Mouse (Mus musculus): ENCODE data around the gene Insc. TPM values are rescaled to one million over a fixed set of nuclear protein-coding genes. Genes with fewer than 3 reads are reported as not detected.
A peak's percentile ranks its signal among the peaks of the same experiment; 100 is the strongest.

The Insc gene
- polyA plus RNA-seq, 1 experiment from 2014 or later: 19.7 TPM

- Histone ChIP-seq H3K27ac (no peak overlapping the region), H3K4me1 (replicated peaks) (no peaks in the 10 kb centered on the region), H3K4me3 (replicated peaks) (no peak overlapping the region), H3K9ac (no peak overlapping the region), H3K4me2 (replicated peaks) (no peak overlapping the region), H3K36me3 (no peaks in the 10 kb centered on the region), H3K9me3 (no peaks in the 10 kb centered on the region), H3K27me3 (replicated peaks) (no peaks in the 10 kb centered on the region)
- 88% methylated on average over 5 of the region's 5 CpGs for WGBS
- ATAC-seq: no peak
Observed at GRCm38 (mm10) chr7:114768516-114768915, 25.0 kb downstream of the Insc start.

GRCm38 (mm10) chr7:114769041-114769440, 25.5 kb downstream of the Insc start:
- Histone ChIP-seq H3K27me3 (replicated peaks) (no peaks in the 10 kb centered on the region), H3K27ac (no peak overlapping the region), H3K9me3 (no peaks in the 10 kb centered on the region), H3K4me3 (replicated peaks) (no peak overlapping the region), H3K9ac (no peak overlapping the region), H3K4me2 (replicated peaks) (no peak overlapping the region), H3K36me3 (no peaks in the 10 kb centered on the region), H3K4me1 (replicated peaks) (no peaks in the 10 kb centered on the region)
- no peak for ATAC-seq
- WGBS: 83% methylated on average over 4 of the region's 4 CpGs

- WGBS: 95% methylated on average over 3 of the region's 3 CpGs
- no peak overlapping the region for H3K9ac ChIP-seq
Observed at GRCm38 (mm10) chr7:114770586-114770985, 27.1 kb downstream of the Insc start.

GRCm38 (mm10) chr7:114771801-114772200, 28.3 kb downstream of the Insc start:
- WGBS: 62% methylated on average over 7 of the region's 7 CpGs
- Histone ChIP-seq H3K36me3 (no peaks in the 10 kb centered on the region), H3K4me1 (replicated peaks) (no peaks in the 10 kb centered on the region), H3K9ac (no peak overlapping the region), H3K27ac (no peak overlapping the region), H3K27me3 (replicated peaks) (no peaks in the 10 kb centered on the region), H3K4me2 (replicated peaks) (no peak overlapping the region), H3K4me3 (replicated peaks) (no peak overlapping the region), H3K9me3 (no peaks in the 10 kb centered on the region)
- peak; percentile 69; the same call in 1 of the 2 replicates for ATAC-seq

More at GRCm38 (mm10) chr7:114770586-114770985, 27.1 kb downstream of the Insc start:
- Histone ChIP-seq H3K4me2 (replicated peaks) (no peak overlapping the region), H3K36me3 (no peaks in the 10 kb centered on the region), H3K27ac (no peak overlapping the region), H3K9me3 (no peaks in the 10 kb centered on the region), H3K27me3 (replicated peaks) (no peaks in the 10 kb centered on the region), H3K4me3 (replicated peaks) (no peak overlapping the region), H3K4me1 (replicated peaks) (no peaks in the 10 kb centered on the region)
- no peak for ATAC-seq

GRCm38 (mm10) chr7:114773781-114774180, 30.3 kb downstream of the Insc start:
- Histone ChIP-seq H3K4me3 (replicated peaks) (no peak overlapping the region), H3K27me3 (replicated peaks) (no peaks in the 10 kb centered on the region), H3K36me3 (no peaks in the 10 kb centered on the region), H3K9me3 (no peaks in the 10 kb centered on the region), H3K27ac (no peak overlapping the region), H3K4me1 (replicated peaks) (no peaks in the 10 kb centered on the region), H3K9ac (no peak overlapping the region), H3K4me2 (replicated peaks) (no peak overlapping the region)
- WGBS: 71% methylated on average over 4 of the region's 4 CpGs
- no peak for ATAC-seq

GRCm38 (mm10) chr7:114775856-114776255, 32.4 kb downstream of the Insc start:
- no peaks in the 10 kb centered on the region for H3K36me3 ChIP-seq
- H3K4me1 ChIP-seq (replicated peaks): no peaks in the 10 kb centered on the region
- no peak overlapping the region for H3K4me3 ChIP-seq (replicated peaks)
- ATAC-seq: no peak
- WGBS: 73% methylated on average over 2 of the region's 2 CpGs
- H3K27ac ChIP-seq: no peak overlapping the region
- no peaks in the 10 kb centered on the region for H3K9me3 ChIP-seq
- H3K9ac ChIP-seq: no peak overlapping the region
- H3K27me3 ChIP-seq (replicated peaks): no peaks in the 10 kb centered on the region
- no peak overlapping the region for H3K4me2 ChIP-seq (replicated peaks)

GRCm38 (mm10) chr7:114778156-114778770, 34.8 kb downstream of the Insc start:
- Histone ChIP-seq H3K9me3 (no peaks in the 10 kb centered on the region), H3K27me3 (replicated peaks) (no peaks in the 10 kb centered on the region), H3K36me3 (no peaks in the 10 kb centered on the region), H3K4me1 (replicated peaks) (no peaks in the 10 kb centered on the region), H3K9ac (no peak overlapping the region), H3K4me3 (replicated peaks) (no peak overlapping the region), H3K27ac (no peak overlapping the region), H3K4me2 (replicated peaks) (no peak overlapping the region)
- no peak for ATAC-seq
- WGBS: 83% methylated on average over 7 of the region's 7 CpGs

GRCm38 (mm10) chr7:114779056-114779660, 35.7 kb downstream of the Insc start:
- Histone ChIP-seq H3K36me3 (no peaks in the 10 kb centered on the region), H3K9me3 (no peaks in the 10 kb centered on the region), H3K4me3 (replicated peaks) (no peak overlapping the region), H3K9ac (no peak overlapping the region), H3K27ac (no peak overlapping the region), H3K4me2 (replicated peaks) (no peak overlapping the region), H3K27me3 (replicated peaks) (no peaks in the 10 kb centered on the region), H3K4me1 (replicated peaks) (no peaks in the 10 kb centered on the region)
- 59% methylated on average over 8 of the region's 8 CpGs for WGBS
- no peak for ATAC-seq

- Histone ChIP-seq H3K4me3 (replicated peaks) (no peak overlapping the region), H3K9ac (no peak overlapping the region), H3K27ac (no peak overlapping the region), H3K9me3 (no peaks in the 10 kb centered on the region), H3K27me3 (replicated peaks) (no peaks in the 10 kb centered on the region), H3K36me3 (no peaks in the 10 kb centered on the region), H3K4me1 (replicated peaks) (no peaks in the 10 kb centered on the region), H3K4me2 (replicated peaks) (no peak overlapping the region)
- ATAC-seq: no peak
- WGBS: 67% methylated on average over 3 of the region's 3 CpGs
Observed at GRCm38 (mm10) chr7:114783291-114783690, 39.8 kb downstream of the Insc start.

GRCm38 (mm10) chr7:114791087-114791486, 47.6 kb downstream of the Insc start:
- no peak for ATAC-seq
- Histone ChIP-seq H3K4me2 (replicated peaks) (no peak overlapping the region), H3K27ac (no peak overlapping the region)

GRCm38 (mm10) chr7:114792026-114792425, 48.5 kb downstream of the Insc start:
- no peak for ATAC-seq
- Histone ChIP-seq H3K4me3 (replicated peaks) (no peak overlapping the region), H3K4me2 (replicated peaks) (no peak overlapping the region), H3K27ac (no peak overlapping the region), H3K27me3 (replicated peaks) (no peaks in the 10 kb centered on the region), H3K9ac (no peak overlapping the region), H3K9me3 (no peaks in the 10 kb centered on the region), H3K4me1 (replicated peaks) (no peaks in the 10 kb centered on the region), H3K36me3 (no peaks in the 10 kb centered on the region)
- 59% methylated on average over 6 of the region's 6 CpGs for WGBS

More at GRCm38 (mm10) chr7:114791087-114791486, 47.6 kb downstream of the Insc start:
- Histone ChIP-seq H3K27me3 (replicated peaks) (no peaks in the 10 kb centered on the region), H3K4me1 (replicated peaks) (no peaks in the 10 kb centered on the region), H3K9ac (no peak overlapping the region), H3K36me3 (no peaks in the 10 kb centered on the region), H3K4me3 (replicated peaks) (no peak overlapping the region), H3K9me3 (no peaks in the 10 kb centered on the region)
- WGBS: 93% methylated on average over 10 of the region's 10 CpGs

GRCm38 (mm10) chr7:114794400-114794799, 50.9 kb downstream of the Insc start:
- Histone ChIP-seq H3K27me3 (replicated peaks) (no peaks in the 10 kb centered on the region), H3K4me3 (replicated peaks) (no peak overlapping the region), H3K36me3 (no peaks in the 10 kb centered on the region), H3K4me1 (replicated peaks) (no peaks in the 10 kb centered on the region), H3K9ac (no peak overlapping the region), H3K9me3 (no peaks in the 10 kb centered on the region), H3K4me2 (replicated peaks) (no peak overlapping the region), H3K27ac (no peak overlapping the region)
- WGBS: 75% methylated on average over 2 of the region's 2 CpGs
- ATAC-seq: no peak

GRCm38 (mm10) chr7:114802576-114802975, 59.1 kb downstream of the Insc start:
- H3K4me3 ChIP-seq (replicated peaks): no peak overlapping the region
- no peaks in the 10 kb centered on the region for H3K9me3 ChIP-seq
- no peak overlapping the region for H3K27ac ChIP-seq
- no peak overlapping the region for H3K9ac ChIP-seq
- H3K4me2 ChIP-seq (replicated peaks): no peak overlapping the region
- 76% methylated on average over 8 of the region's 8 CpGs for WGBS
- H3K27me3 ChIP-seq (replicated peaks): no peaks in the 10 kb centered on the region
- no peak for ATAC-seq
- H3K4me1 ChIP-seq (replicated peaks): no peaks in the 10 kb centered on the region
- no peaks in the 10 kb centered on the region for H3K36me3 ChIP-seq
